Mouse (Mus musculus): Measurements from ENCODE around the gene Olfr1220.

Gene Olfr1220

GRCm38 (mm10) chr2:89106735-89107134 lies at the start of gene Olfr1220:
Gene Olfr1220 (minus strand): TSS chr2:89106835.
- no peak for DNase-seq

- DNase-seq, result no peak
Observed at GRCm38 (mm10) chr2:89151460-89151859, 44.8 kb upstream of the Olfr1220 start, which contains the start of gene Olfr1223. Gene Olfr1223 (minus strand): TSS chr2:89151560.

GRCm38 (mm10) chr2:89132954-89133353 lies 26.3 kb upstream of the Olfr1220 start, which contains the start of gene Olfr1222:
Gene Olfr1222 (minus strand): TSS chr2:89133054.
- no peak for DNase-seq

- no peak for DNase-seq
Observed at GRCm38 (mm10) chr2:89117183-89117582, 10.5 kb upstream of the Olfr1220 start, which contains the start of gene Olfr1221. Gene Olfr1221 (minus strand): TSS chr2:89117283.

GRCm38 (mm10) chr2:89105651-89106050 lies 984 bp downstream of the Olfr1220 start:
- DNase-seq, result no peak

GRCm38 (mm10) chr2:89093848-89094247 lies 12.8 kb downstream of the Olfr1220 start:
- no peak for DNase-seq

- no peak for DNase-seq
Observed at GRCm38 (mm10) chr2:89083413-89083812, 23.2 kb downstream of the Olfr1220 start, which contains the start of gene Olfr1219. Gene Olfr1219 (minus strand): TSS chr2:89083513.

GRCm38 (mm10) chr2:89081487-89081886 lies 25.1 kb downstream of the Olfr1220 start:
- DNase-seq, result no peak

GRCm38 (mm10) chr2:89061087-89061486 lies 45.5 kb downstream of the Olfr1220 start, which contains the start of gene Olfr1218:
Gene Olfr1218 (minus strand): TSS chr2:89061187.
- no peak for DNase-seq

All from kidney, adult 9 months (tissue).